Mouse (Mus musculus) midbrain, embryonic 14.5 days (tissue): ENCODE measurements around the gene Dusp15. TPM values are rescaled to one million over a fixed set of nuclear protein-coding genes. Genes with fewer than 3 reads are reported as not detected.

Experiments
- ATAC-seq: fragments of 200-750 bp; cut with Nextera tagmentation; 2 replicates; pipeline ENCODE4 v1.8.0; 2017; ENCODE audit warnings: moderate number of reproducible peaks, moderate library complexity; ENCODE audit not compliant: low FRiP score, low TSS enrichment
- DNase-seq: peaks from one replicate; pipeline ENCODE4 v3.0.0-alpha.2; 2015
- H3K27ac ChIP-seq: fragments of 300-500 bp; sonication (generic); replicated peaks from 2 replicates; pipeline ENCODE4 v1.5.1; 2014; ENCODE audit warnings: mild to moderate bottlenecking, low read depth, low read length, moderate library complexity
- H3K27me3 ChIP-seq: fragments of 300-500 bp; sonication (generic); 2 replicates; pipeline ENCODE4 v1.6.1; 2014; ENCODE audit warnings: low read length, control low read depth, mixed read lengths; ENCODE audit not compliant: control insufficient read depth, insufficient read depth
- H3K36me3 ChIP-seq: fragments of 300-500 bp; sonication (generic); 2 replicates; pipeline ENCODE4 v1.6.1; 2014; ENCODE audit warnings: low read length, control low read depth; ENCODE audit not compliant: control insufficient read depth, insufficient read depth
- H3K4me1 ChIP-seq: fragments of 300-500 bp; sonication (generic); 2 replicates; pipeline ENCODE4 v1.6.1; 2014; ENCODE audit warnings: mild to moderate bottlenecking, antibody characterized with exemption, low read length, control low read depth; ENCODE audit not compliant: control insufficient read depth, insufficient read depth
- H3K4me2 ChIP-seq: fragments of 300-500 bp; sonication (generic); 2 replicates; pipeline ENCODE4 v1.6.1; 2014; ENCODE audit warnings: mild to moderate bottlenecking, low read length, moderate library complexity
- H3K4me3 ChIP-seq: fragments of 300-500 bp; sonication (generic); replicated peaks from 2 replicates; pipeline ENCODE4 v1.5.1; 2014; ENCODE audit warnings: low read depth, low read length
- H3K9ac ChIP-seq: fragments of 300-500 bp; sonication (generic); replicated peaks from 2 replicates; pipeline ENCODE4 v1.6.1; 2014; ENCODE audit warnings: mild to moderate bottlenecking, low read length, moderate library complexity
- H3K9me3 ChIP-seq: fragments of 300-500 bp; sonication (generic); 2 replicates; pipeline ENCODE4 v1.6.1; 2016; ENCODE audit warnings: low read length, control low read depth, mixed read lengths; ENCODE audit not compliant: control insufficient read depth
- WGBS: fragments of 180-500 bp; shearing (Covaris S2); extraction: QIAGEN DNeasy Blood & Tissue Kit; methylation state at CpG from one replicate; pipeline ENCODE4 v1.1.7; 2014; 5-methylcytosine and 5-hydroxymethylcytosine counted together
- polyA plus RNA-seq: library from polyadenylated mRNA; unstranded; fragments of >200 nt; fragmentation: Nextera tagmentation; extraction: Ambion mirVana; gene quantifications from 2 replicates; pipeline ENCODE4 v1.2.1, GENCODE M21; 2014

Gene Dusp15
- polyA plus RNA-seq, 1 experiment from 2014 or later: 7.3 TPM

DNA sequence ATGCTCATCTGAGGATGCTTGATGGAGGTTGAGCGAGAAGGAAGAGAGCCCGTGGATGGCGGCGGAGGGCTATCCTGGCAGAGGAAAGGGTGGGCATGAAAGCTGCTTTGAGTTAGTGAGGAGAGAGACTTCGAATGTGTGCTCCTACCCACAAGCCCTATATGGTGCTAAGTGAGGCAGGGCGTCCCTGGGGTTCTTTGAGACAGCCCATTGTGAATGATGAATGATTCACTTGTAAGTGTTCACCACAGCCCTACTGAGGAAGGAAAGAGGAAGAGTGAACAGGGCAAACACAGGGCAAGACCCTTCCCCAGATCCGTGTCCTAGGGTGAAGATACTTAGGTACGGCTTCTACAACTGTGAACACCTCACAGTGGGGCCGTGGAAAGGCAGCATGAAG, 24.6 kb downstream of the Dusp15 start:
- Histone ChIP-seq H3K36me3 (no peaks in the 10 kb centered on the region), H3K4me3 (no peak overlapping the region), H3K9me3 (no peaks in the 10 kb centered on the region), H3K27me3 (no peaks in the 10 kb centered on the region), H3K4me1 (no peaks in the 10 kb centered on the region), H3K27ac (no peak overlapping the region), H3K4me2 (no peak overlapping the region), H3K9ac (no peak overlapping the region)
- no peak for DNase-seq
- ATAC-seq: no peak
- WGBS: 80% methylated on average over 9 of the region's 9 CpGs

DNA sequence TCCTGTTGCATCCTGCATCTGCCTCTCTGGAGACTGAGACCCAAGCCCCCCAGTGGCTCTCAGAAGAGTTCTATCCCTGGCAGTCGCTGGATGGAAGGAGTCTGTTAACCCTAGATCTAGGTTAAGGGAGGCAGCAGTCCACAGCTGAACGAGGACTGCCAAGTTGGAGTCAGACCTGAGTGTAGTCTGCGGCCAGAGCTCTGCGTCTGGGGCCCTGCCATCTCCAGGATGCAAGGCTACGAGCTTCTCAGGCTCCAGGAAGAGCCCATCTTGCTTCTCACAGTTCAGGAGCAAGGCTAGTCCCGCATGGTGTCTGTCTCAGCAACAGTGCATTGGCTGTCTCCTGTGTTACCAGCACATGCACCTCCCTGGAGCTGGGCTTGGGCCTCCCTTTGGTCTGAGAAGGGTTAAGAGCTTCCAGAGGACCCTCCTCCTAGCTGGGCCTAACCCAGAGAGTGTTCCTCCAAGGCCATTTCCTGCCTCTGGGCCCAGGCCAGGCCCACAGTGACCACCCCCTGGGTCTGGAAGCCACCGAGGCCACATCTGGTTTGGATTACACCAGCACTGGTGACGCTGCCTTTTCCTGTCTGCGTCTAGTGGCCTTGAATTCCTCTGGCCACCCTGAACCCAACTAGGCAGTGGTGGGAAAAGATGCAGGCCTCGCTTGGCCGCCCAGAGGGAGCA, 26.2 kb downstream of the Dusp15 start:
- no peaks in the 10 kb centered on the region for H3K9me3 ChIP-seq
- no peaks in the 10 kb centered on the region for H3K4me1 ChIP-seq
- no peak overlapping the region for H3K4me3 ChIP-seq
- no peaks in the 10 kb centered on the region for H3K36me3 ChIP-seq
- no peak overlapping the region for H3K27ac ChIP-seq
- DNase-seq: no peak
- ATAC-seq: no peak
- no peak overlapping the region for H3K9ac ChIP-seq
- no peaks in the 10 kb centered on the region for H3K27me3 ChIP-seq
- H3K4me2 ChIP-seq: no peak overlapping the region
- WGBS: 77% methylated on average over 11 of the region's 11 CpGs

DNA sequence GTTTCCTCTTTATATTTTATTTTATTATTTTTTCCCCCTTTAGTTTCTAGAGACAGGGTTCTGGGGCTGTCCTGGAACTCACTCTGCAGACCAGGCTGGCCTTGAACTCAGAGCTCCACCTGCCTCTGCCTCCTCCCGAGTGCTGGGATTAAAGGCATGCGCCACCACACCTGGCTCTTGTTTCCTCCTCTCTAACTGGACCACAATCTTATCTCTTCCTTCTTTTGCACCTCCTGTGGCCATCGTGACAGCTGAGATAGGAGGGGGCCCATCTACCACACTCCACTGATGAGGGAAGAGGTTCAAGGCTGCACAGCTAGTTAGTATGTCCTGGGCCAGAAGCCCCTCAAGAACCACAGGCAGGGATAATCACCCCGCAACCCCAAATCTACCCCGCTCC, 27.0 kb downstream of the Dusp15 start:
- no peaks in the 10 kb centered on the region for H3K27me3 ChIP-seq
- no peak overlapping the region for H3K27ac ChIP-seq
- no peak overlapping the region for H3K9ac ChIP-seq
- no peak for DNase-seq
- H3K4me2 ChIP-seq: no peak overlapping the region
- H3K9me3 ChIP-seq: no peaks in the 10 kb centered on the region
- no peaks in the 10 kb centered on the region for H3K4me1 ChIP-seq
- ATAC-seq: no peak
- H3K4me3 ChIP-seq: no peak overlapping the region
- WGBS: 89% methylated on average over 5 of the region's 5 CpGs
- H3K36me3 ChIP-seq: no peaks in the 10 kb centered on the region

DNA sequence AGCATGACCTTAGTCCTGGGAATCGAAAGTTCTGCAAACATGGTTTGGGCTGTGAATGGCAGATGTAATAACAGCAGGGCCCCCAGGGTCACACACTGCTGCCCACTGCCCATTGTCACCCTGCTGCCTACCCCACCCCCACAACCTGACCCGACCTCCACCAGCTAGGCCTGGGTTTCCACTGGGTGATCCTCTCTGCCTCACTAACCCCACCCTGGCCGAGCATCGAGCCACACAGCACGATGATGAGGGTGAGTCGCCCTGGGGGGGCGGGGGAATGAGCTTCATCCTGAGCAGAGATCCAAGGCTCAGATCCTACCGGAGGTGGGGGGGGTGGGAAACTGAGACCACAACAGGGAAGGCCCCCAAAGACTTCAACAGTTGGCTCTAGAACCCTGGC, 27.4 kb downstream of the Dusp15 start:
- Histone ChIP-seq H3K4me1 (no peaks in the 10 kb centered on the region), H3K9me3 (no peaks in the 10 kb centered on the region), H3K4me2 (no peak overlapping the region), H3K27me3 (no peaks in the 10 kb centered on the region), H3K4me3 (no peak overlapping the region), H3K27ac (no peak overlapping the region), H3K9ac (no peak overlapping the region), H3K36me3 (no peaks in the 10 kb centered on the region)
- 40% methylated on average over 8 of the region's 8 CpGs for WGBS
- DNase-seq: no peak
- no peak for ATAC-seq

DNA sequence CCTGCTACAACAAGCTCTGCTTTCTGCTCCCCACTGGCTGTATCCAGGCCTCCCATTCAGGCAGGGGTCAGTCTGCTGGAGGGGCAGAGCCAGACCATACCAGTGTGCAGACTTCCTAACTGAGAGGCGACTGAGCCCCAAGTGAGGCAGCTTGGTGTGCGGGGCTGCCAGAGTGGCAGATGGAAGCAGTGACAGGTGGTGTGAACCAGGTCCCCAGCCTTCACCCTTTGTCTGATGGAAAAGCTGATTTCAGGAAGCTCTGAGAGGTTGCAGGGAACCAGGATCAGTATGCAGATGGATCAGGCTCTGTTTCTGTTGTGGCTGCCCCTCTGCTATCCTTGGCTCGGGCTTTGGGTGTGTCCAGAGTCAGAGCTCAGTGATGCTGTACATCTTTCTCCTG, 27.9 kb downstream of the Dusp15 start:
- no peak for DNase-seq

DNA sequence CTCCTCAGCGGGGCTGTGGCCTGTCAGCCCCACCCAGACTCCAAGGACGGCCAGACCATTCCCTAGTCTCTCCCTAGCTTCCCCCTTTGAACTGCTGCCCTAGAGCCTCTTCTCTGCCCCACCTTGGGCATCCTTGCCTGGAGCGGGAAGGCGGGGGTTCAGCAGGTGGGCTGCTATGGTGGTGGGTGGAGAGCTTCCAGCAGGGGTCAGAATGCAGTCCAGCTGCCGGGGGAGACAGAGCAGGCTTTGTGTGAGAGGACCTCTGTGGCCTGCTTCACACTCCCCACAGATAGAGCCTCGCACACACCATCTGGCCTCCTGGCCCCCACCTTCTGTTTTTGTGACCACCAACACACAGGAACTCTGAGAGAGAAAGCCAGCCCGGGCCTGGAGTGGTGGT, 29.1 kb downstream of the Dusp15 start:
- H3K9ac ChIP-seq: no peak overlapping the region
- ATAC-seq (no peak), DNase-seq (no peak)
- H3K4me2 ChIP-seq: no peak overlapping the region
- no peak overlapping the region for H3K4me3 ChIP-seq
- H3K27me3 ChIP-seq: no peaks in the 10 kb centered on the region
- H3K36me3 ChIP-seq: no peaks in the 10 kb centered on the region
- no peak overlapping the region for H3K27ac ChIP-seq
- no peaks in the 10 kb centered on the region for H3K9me3 ChIP-seq
- WGBS: 41% methylated on average over 7 of the region's 7 CpGs
- 0 out of 2 replicates have a peak, but pooled peaks cover 3% of the 10 kb centered on the region for H3K4me1 ChIP-seq

More for the DNA sequence above, 27.9 kb downstream of the Dusp15 start:
- Histone ChIP-seq H3K9ac (no peak overlapping the region), H3K4me3 (no peak overlapping the region), H3K27me3 (no peaks in the 10 kb centered on the region), H3K27ac (no peak overlapping the region), H3K9me3 (no peaks in the 10 kb centered on the region), H3K4me2 (no peak overlapping the region), H3K4me1 (0 out of 2 replicates have a peak, but pooled peaks cover 1% of the 10 kb centered on the region), H3K36me3 (no peaks in the 10 kb centered on the region)
- no peak for ATAC-seq
- WGBS: 66% methylated on average over 3 of the region's 3 CpGs

DNA sequence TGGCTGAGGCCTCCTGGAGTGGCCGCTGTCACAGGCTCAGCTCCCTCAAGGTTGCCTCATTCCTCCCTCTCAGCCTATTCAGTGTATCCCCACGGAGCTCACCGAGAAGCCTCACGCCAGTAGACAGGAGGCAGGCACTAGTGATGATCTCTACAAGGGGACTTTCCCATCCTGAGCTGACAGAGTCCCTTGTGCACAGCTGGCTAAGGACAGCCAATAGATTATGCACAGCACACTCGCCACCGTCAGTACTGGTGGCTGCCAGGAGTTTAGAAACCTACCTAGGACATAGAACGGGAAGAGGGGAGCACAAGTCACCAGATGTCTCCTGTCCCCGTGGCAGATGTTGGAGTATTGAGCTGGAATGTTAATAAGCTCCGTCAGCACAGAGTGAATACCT, 33.8 kb downstream of the Dusp15 start:
- Histone ChIP-seq H3K9ac (no peak overlapping the region), H3K4me1 (0 out of 2 replicates have a peak, but pooled peaks cover 3% of the 10 kb centered on the region), H3K4me3 (no peak overlapping the region), H3K27me3 (peaks cover 12% of the 10 kb centered on the region; the same call in 1 of the 2 replicates), H3K9me3 (no peaks in the 10 kb centered on the region), H3K27ac (no peak overlapping the region), H3K4me2 (no peak overlapping the region), H3K36me3 (no peaks in the 10 kb centered on the region)
- whole genome bisulfite sequencing: 63% methylated on average over 9 of the region's 9 CpGs
- ATAC-seq (no peak), DNase-seq (no peak)

DNA sequence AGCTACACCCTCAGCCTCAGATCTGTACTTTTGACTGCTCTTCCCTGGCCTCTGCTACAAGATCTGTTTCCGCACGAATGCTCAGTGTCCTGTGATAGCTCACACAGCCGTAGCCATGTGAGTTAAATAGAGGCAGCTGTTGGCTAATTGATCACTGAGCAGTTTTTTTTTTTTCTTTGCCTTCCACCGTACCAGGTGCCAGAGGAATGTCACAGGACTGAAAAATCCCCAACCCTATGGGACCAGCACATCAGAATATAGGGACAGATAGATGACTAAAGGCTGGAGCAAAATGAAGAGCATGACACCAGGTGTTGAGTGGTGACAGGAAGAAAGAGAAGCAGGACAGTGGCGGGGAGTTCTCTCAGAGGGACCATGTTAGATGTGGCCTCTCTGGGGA, 35.4 kb downstream of the Dusp15 start:
- 56% methylated on average over 5 of the region's 5 CpGs for WGBS
- Histone ChIP-seq H3K4me3 (no peak overlapping the region), H3K4me2 (no peak overlapping the region), H3K4me1 (0 out of 2 replicates have a peak, but pooled peaks cover 3% of the 10 kb centered on the region), H3K9me3 (no peaks in the 10 kb centered on the region), H3K9ac (no peak overlapping the region), H3K27me3 (peaks cover 16% of the 10 kb centered on the region), H3K36me3 (no peaks in the 10 kb centered on the region), H3K27ac (no peak overlapping the region)
- DNase-seq (no peak), ATAC-seq (no peak)

DNA sequence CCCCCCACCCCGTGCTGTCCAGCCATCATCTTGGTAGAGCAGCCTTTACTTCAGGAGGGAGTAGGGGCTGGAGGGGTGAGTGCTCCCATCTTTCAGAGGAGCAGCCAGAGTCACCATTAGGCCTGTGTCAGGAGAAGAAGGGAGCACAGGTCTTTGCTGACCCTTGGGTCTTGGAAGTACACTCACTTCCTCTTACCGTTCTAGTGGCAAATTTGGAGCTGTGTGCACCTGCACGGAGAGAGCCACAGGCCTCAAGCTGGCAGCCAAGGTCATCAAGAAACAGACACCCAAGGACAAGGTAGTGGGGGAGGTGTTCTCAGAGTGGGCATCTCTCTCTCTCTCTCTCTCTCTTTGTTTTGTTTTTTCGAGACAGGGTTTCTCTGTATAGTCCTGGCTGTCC, 36.0 kb downstream of the Dusp15 start:
- Histone ChIP-seq H3K9ac (no peak overlapping the region), H3K36me3 (no peaks in the 10 kb centered on the region), H3K27ac (no peak overlapping the region), H3K4me2 (no peak overlapping the region), H3K4me3 (no peak overlapping the region), H3K9me3 (no peaks in the 10 kb centered on the region), H3K4me1 (0 out of 2 replicates have a peak, but pooled peaks cover 3% of the 10 kb centered on the region), H3K27me3 (peaks cover 19% of the 10 kb centered on the region)
- no peak for ATAC-seq
- 77% methylated on average over 4 of the region's 4 CpGs for WGBS
- DNase-seq: no peak
